Mouse (Mus musculus): ENCODE results near the gene Rasgrf2. TPM values are rescaled to one million over a fixed set of nuclear protein-coding genes. Genes with fewer than 3 reads are reported as not detected.
A peak's percentile ranks its signal among the peaks of the same experiment; 100 is the strongest.

Gene Rasgrf2
- polyA plus RNA-seq, 1 experiment, result 2.6 TPM

- DNase-seq (ENCODE audit: low spot score), result no peak
These were observed 176.3 kb downstream of the Rasgrf2 start for GRCm38 (mm10) chr13:91955175-91955574.

GRCm38 (mm10) chr13:91940113-91940512, 191.3 kb downstream of the Rasgrf2 start:
- DNase-seq (ENCODE audit: low spot score), result no peak

- no peak for DNase-seq (ENCODE audit: low spot score)
These were observed 192.6 kb downstream of the Rasgrf2 start for GRCm38 (mm10) chr13:91938826-91939225.

GRCm38 (mm10) chr13:91937232-91937631, 194.2 kb downstream of the Rasgrf2 start:
- no peak for DNase-seq (ENCODE audit: low spot score)

- no peak for DNase-seq (ENCODE audit: low spot score)
These were observed 199.3 kb downstream of the Rasgrf2 start for GRCm38 (mm10) chr13:91932122-91932521.

- no peak for DNase-seq (ENCODE audit: low spot score)
These were observed 201.3 kb downstream of the Rasgrf2 start for GRCm38 (mm10) chr13:91929943-91930726.

GRCm38 (mm10) chr13:91928605-91929389, 202.7 kb downstream of the Rasgrf2 start:
- no peak for DNase-seq (ENCODE audit: low spot score)

- DNase-seq (ENCODE audit: low spot score), result no peak
These were observed 210.4 kb downstream of the Rasgrf2 start for GRCm38 (mm10) chr13:91921010-91921409.

GRCm38 (mm10) chr13:91918764-91919163, 212.7 kb downstream of the Rasgrf2 start:
- DNase-seq (ENCODE audit: low spot score), result no peak

GRCm38 (mm10) chr13:91917835-91918234, 213.6 kb downstream of the Rasgrf2 start:
- DNase-seq (ENCODE audit: low spot score), result no peak

- DNase-seq (ENCODE audit: low spot score), result no peak
These were observed 215.1 kb downstream of the Rasgrf2 start for GRCm38 (mm10) chr13:91916308-91916707.

- DNase-seq (ENCODE audit: low spot score), result no peak
These were observed 215.7 kb downstream of the Rasgrf2 start for GRCm38 (mm10) chr13:91915582-91916239.

GRCm38 (mm10) chr13:91915192-91915581, 216.3 kb downstream of the Rasgrf2 start:
- no peak for DNase-seq (ENCODE audit: low spot score)

- DNase-seq (ENCODE audit: low spot score), result no peak
These were observed 219.8 kb downstream of the Rasgrf2 start for GRCm38 (mm10) chr13:91911652-91912051.

GRCm38 (mm10) chr13:91911211-91911610, 220.2 kb downstream of the Rasgrf2 start:
- DNase-seq (ENCODE audit: low spot score), result no peak

- peak; percentile 38 for DNase-seq (ENCODE audit: low spot score)
These were observed 223.1 kb downstream of the Rasgrf2 start for GRCm38 (mm10) chr13:91908202-91908980.

GRCm38 (mm10) chr13:91906338-91906737, 225.1 kb downstream of the Rasgrf2 start:
- no peak for DNase-seq (ENCODE audit: low spot score)

- no peak for DNase-seq (ENCODE audit: low spot score)
These were observed 235.0 kb downstream of the Rasgrf2 start for GRCm38 (mm10) chr13:91896476-91896875.

- no peak for DNase-seq (ENCODE audit: low spot score)
These were observed 238.3 kb downstream of the Rasgrf2 start for GRCm38 (mm10) chr13:91893132-91893531.

GRCm38 (mm10) chr13:91890031-91890619, 241.3 kb downstream of the Rasgrf2 start:
- no peak for DNase-seq (ENCODE audit: low spot score)

- DNase-seq (ENCODE audit: low spot score), result no peak
These were observed 246.6 kb downstream of the Rasgrf2 start for GRCm38 (mm10) chr13:91884714-91885386.
